Mouse (Mus musculus): ENCODE results near the gene Bdh1.

Bdh1 gene

DNA sequence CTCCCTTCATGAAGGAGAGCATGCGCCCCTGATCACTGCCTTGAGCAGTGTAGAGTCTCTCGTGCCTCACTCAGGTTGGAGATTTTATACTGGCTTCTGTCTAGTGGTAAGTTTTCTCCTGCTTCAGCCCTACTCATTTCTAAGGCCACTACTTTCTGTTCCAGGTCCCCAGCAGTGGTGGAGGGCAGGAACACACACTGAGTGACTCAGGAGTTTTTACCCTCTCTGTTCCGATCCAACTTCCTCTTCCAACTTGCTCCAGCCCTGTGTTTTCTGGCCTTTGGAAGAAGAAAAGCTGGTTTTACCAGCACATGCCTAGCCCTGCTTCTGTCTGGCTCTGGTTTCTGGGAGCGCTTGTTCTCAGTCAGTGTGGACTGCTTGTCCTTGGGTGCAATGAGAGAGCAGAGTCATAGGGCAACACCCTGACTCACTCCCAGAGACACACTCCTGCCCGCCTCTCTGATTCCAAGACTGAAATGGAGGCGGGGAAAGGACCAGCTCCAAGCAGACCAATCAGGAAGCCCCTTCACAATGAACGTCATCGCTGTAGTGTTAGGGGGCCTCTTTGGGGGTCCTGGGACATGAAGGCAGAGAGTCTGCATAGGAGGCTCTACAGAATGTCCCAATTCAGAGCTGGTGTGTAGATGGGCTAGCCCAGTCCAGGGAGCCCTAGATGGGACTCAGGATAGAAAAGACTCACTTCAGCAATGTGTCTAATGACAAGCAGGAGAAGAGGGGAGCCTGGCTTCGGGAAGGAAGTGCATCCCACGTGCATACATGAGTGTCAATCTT is 84.8 kb downstream of the Bdh1 start:
- DNase-seq, result no peak

DNA sequence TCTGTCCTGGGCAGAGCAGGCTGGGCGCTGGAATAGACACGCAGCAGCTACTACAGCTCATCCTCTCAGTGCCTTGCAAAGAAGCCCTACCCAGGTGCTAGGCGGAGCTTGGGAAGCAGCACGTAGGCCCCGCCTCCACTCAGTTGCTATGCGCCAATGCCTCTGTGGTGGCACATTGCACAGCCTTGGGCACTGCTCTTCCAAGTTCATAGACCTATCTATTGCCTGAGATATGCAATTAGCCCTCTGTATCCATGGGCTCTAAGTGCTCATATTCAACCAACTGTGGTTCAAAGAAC is 85.3 kb downstream of the Bdh1 start:
- no peak for DNase-seq

DNA sequence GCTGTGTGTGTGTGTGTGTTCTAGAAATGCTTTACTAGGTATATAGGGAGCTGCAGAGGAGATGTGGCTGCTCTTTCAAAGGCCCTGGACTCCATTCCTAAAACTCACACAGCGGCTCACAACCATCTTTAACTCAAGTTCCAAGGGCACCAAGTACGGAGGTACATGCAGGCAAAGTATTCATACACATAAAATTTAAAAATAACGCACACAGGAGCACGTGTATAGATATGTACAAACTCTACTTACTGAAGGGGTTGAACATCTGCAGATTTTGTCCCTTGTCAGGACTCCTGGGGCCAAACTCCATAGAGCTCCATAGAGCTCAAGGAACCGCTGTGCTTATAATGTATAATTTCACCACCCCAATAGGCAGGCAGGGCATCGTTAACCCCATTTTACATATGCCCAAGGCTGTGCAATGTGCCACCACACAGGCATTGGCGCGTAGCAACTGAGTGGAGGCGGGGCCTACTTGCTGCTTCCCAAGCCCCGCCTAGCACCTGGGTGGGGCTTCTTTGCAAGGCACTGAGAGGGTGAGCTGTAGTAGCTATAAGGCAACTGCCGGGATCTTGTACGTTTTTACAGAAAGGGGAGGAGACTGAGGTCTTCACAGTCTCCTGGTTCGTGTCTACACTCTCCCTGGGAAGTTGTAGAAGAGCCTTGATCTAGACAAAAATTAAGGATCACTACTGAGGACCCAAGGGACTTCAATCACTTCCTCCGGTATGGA is 85.9 kb downstream of the Bdh1 start:
- no peak for DNase-seq

Measured in cerebellum, adult 18-20 months (tissue).